Mouse (Mus musculus): ENCODE measurements at regions not wholly inside any gene's neighbourhood (a gene's known extent, or its start where the extent isn't known, plus 50 kb on each side); places are given as distances from the start of the nearest gene placed in this dataset.

- no peak for DNase-seq (ENCODE audit: low spot score in 2 of 2)
Measured at GRCm38 (mm10) chr15:93648646-93649045, 53.0 kb upstream of the Prickle1 start.

GRCm38 (mm10) chr15:93646820-93647219 lies 51.1 kb upstream of the Prickle1 start:
- DNase-seq (ENCODE audit: low spot score in 2 of 2) = no peak

- DNase-seq (ENCODE audit: low spot score in 2 of 2) = no peak
Measured at GRCm38 (mm10) chr15:93645950-93646349, 50.3 kb upstream of the Prickle1 start.
